8 mouse cellular contexts compared by ENCODE assay signal in genomic region chr10:122447275-122447674, GRCm38 (mm10). TPM values are rescaled to one million over a fixed set of nuclear protein-coding genes. Genes with fewer than 3 reads are reported as not detected.
DNase-seq lines count a peak whose midpoint lies in the region; ATAC-seq and TF ChIP-seq lines count a peak whose summit lies in the region.

No protein-coding gene starts in this region.

- ATAC-seq in megakaryocyte, adult 5-6 weeks (ENCODE audit: poor library complexity, severe bottlenecking) = peak; percentile 47; the same call in 1 of the 2 replicates

- no peaks in the 10 kb centered on the region for H3K36me3 ChIP-seq in CH12.LX (replicated peaks in 1 of 2; ENCODE audit: control insufficient read depth in 1 of 2, insufficient read depth in 1 of 2, low read length in 1 of 2)
- no peaks in the 10 kb centered on the region for H3K36me3 ChIP-seq in small intestine, adult 2 months (ENCODE audit: control insufficient read depth, insufficient read depth, low read length)

- intact Hi-C loops in heart, postnatal 36 days (cut with DNase I) = loop anchor here (1.0 to 10.0 kb wide), 5 partner anchors 39 to 345 kb away; no protein-coding TSS in a partner anchor

- no peaks in the 10 kb centered on the region for H3K79me2 ChIP-seq in CH12.LX (replicated peaks; ENCODE audit: control insufficient read depth, extremely low read depth, insufficient read depth, poor library complexity, severe bottlenecking)

- TF ChIP-seq RAD21 in CH12.LX (IDR thresholded peaks at IDR 0.05; ENCODE audit: low read depth, low read length) = no peak; the same call in none of the 2 replicates

- H3K9ac ChIP-seq in CH12.LX (ENCODE audit: insufficient read depth, low read depth) = no peak overlapping the region

- dilution Hi-C loops in CH12.LX (cut with MboI; ENCODE audit: extremely low pct_ligation_motif_present, extremely low pct_unique_long_range_greater_than_20kb, low sequenced_read_pairs) = no loop called here

- peak; percentile 46 for DNase-seq in CH12.LX (ENCODE audit: extremely low read depth)
- peak; percentile 56 to 87 for DNase-seq in adrenal gland, adult (ENCODE audit: inconsistent age in 2 of 2, low spot score in 1 of 2)
- peak; percentile 54 for DNase-seq in embryo, embryonic 11.5 days (ENCODE audit: low read depth, low spot score)
- DNase-seq in heart, postnatal 36 days = peak; percentile 61 to 77
- peak; percentile 48 to 90 for DNase-seq in layer of hippocampus, postnatal 25 days (ENCODE audit: extremely low spot score in 1 of 2, low spot score in 1 of 2)
- no peak for DNase-seq in MN1 (ENCODE audit: low spot score)

- no peak overlapping the region for H3K4me2 ChIP-seq in CH12.LX (ENCODE audit: insufficient read depth, low read depth, poor library complexity, severe bottlenecking)

- TF ChIP-seq POLR2A in CH12.LX (IDR thresholded peaks at IDR 0.05; ENCODE audit: low read depth, low read length) = no peak
- no peak for TF ChIP-seq POLR2A in small intestine, adult 2 months (IDR thresholded peaks at IDR 0.05; ENCODE audit: low read depth, low read length)

- TF ChIP-seq CTCF in CH12.LX (conservative IDR thresholded peaks at IDR 0.05 in 1 of 2, IDR thresholded peaks at IDR 0.05 in 1 of 2; ENCODE audit: low read depth in 2 of 2, low read length in 2 of 2) = peak in 1 of 2 experiments; percentile 47; a peak in 2 of 4 replicates
- TF ChIP-seq CTCF in small intestine, adult 2 months (IDR thresholded peaks at IDR 0.05; ENCODE audit: extremely low read depth, insufficient read length, insufficient replicate concordance, low read depth, low read length) = peak; percentile 58; the same call in 1 of the 2 replicates

- WGBS in small intestine, adult 2 months = 19% methylated on average over 10 of the region's 10 CpGs

- TF ChIP-seq EP300 in CH12.LX (IDR thresholded peaks at IDR 0.05; ENCODE audit: low read length) = no peak

- H3K4me3 ChIP-seq in CH12.LX (replicated peaks in 1 of 3; ENCODE audit: low read depth in 2 of 3, low read length in 2 of 3, poor library complexity in 1 of 3) = no peak overlapping the region
- H3K4me3 ChIP-seq in small intestine, adult 2 months (ENCODE audit: low read depth, low read length) = no peak overlapping the region

- in situ Hi-C loops in CH12.LX (cut with MboI; ENCODE audit: low pct_ligation_motif_present, low pct_unique_long_range_greater_than_20kb, low sequenced_read_pairs) = no loop called here

- peaks cover 12% of the 10 kb centered on the region for H3K9me3 ChIP-seq in CH12.LX (replicated peaks; ENCODE audit: low read length)

- H3K27me3 ChIP-seq in CH12.LX (replicated peaks) = no peaks in the 10 kb centered on the region
- H3K27me3 ChIP-seq in small intestine, adult 2 months (ENCODE audit: control insufficient read depth, insufficient read depth, low read length) = peaks cover 8% of the 10 kb centered on the region

- H3K27ac ChIP-seq in CH12.LX (ENCODE audit: insufficient read depth, low read depth) = no peak overlapping the region
- no peak overlapping the region for H3K27ac ChIP-seq in small intestine, adult 2 months (ENCODE audit: insufficient read depth, low read depth, low read length)

- 0 out of 4 replicates have a peak, but pooled peaks cover 0 to 6% of the 10 kb centered on the region in 2 experiments for H3K4me1 ChIP-seq in CH12.LX (ENCODE audit: control insufficient read depth in 1 of 2, insufficient read depth in 2 of 2)
- H3K4me1 ChIP-seq in small intestine, adult 2 months (ENCODE audit: control insufficient read depth, insufficient read depth, insufficient read length, low read length) = no peaks in the 10 kb centered on the region

TF ChIP-seq in CH12.LX, 34 proteins besides CTCF, POLR2A, EP300 and RAD21:
- TF ChIP-seq TCF12 (IDR thresholded peaks at IDR 0.05; ENCODE audit: low read depth, low read length) (no peak), SMC3 (IDR thresholded peaks at IDR 0.05; ENCODE audit: low read depth, low read length) (peak; percentile 44), UBTF (IDR thresholded peaks at IDR 0.05; ENCODE audit: low read depth, low read length) (no peak), MAZ (IDR thresholded peaks at IDR 0.05; ENCODE audit: low read depth, low read length) (no peak)

RNA-seq across cellular contexts. Expression of gene Avpr1a, which starts 1.0 kb away (rescaled TPM):
- total RNA-seq in CH12.LX (2012; rRNA removed) (not detected in 2 replicates), CH12.LX (2014; rRNA removed) (not detected in 2 replicates)
- not detected in 2 replicates for polyA plus RNA-seq in CH12.LX (2012; ENCODE audit: insufficient read length, low read depth)
- 1 to 10 TPM; 1.2 to 1.5 TPM for total RNA-seq in heart, postnatal 36 days (2021)
- under 1 TPM; 0.49 to 0.62 TPM for total RNA-seq in layer of hippocampus, postnatal 25 days (2021)
- not detected in 2 replicates for total RNA-seq in megakaryocyte, adult 5-6 weeks (2015)
- not detected in 2 replicates for total RNA-seq in megakaryocyte, adult 5-6 weeks (2017)
- polyA plus RNA-seq in small intestine, adult 2 months (2012; rRNA removed) = 1.7 and 1.8 TPM in 2 replicates
